Mouse (Mus musculus) bone marrow macrophage, adult 2 months (primary cell): ENCODE data around the gene Stk32b. TPM values are rescaled to one million over a fixed set of nuclear protein-coding genes. Genes with fewer than 3 reads are reported as not detected.

Experiments
- H3K27ac ChIP-seq: 2 replicates; pipeline ENCODE4 v1.5.1; 2012; ENCODE audit warnings: low read depth, low read length; ENCODE audit not compliant: insufficient read depth
- H3K4me1 ChIP-seq: 2 replicates; pipeline ENCODE4 v1.6.1; 2012; ENCODE audit warnings: low read length; ENCODE audit not compliant: control insufficient read depth, insufficient read depth
- H3K4me3 ChIP-seq: 2 replicates; pipeline ENCODE4 v1.5.1; 2012; ENCODE audit warnings: mild to moderate bottlenecking, low read length, moderate library complexity; ENCODE audit not compliant: insufficient read depth
- CTCF ChIP-seq: IDR thresholded peaks from 2 replicates; pipeline ENCODE4 v1.5.1; 2012; ENCODE audit warnings: low read depth, mild to moderate bottlenecking, low read length, moderate library complexity
- POLR2A ChIP-seq: IDR thresholded peaks from 2 replicates; pipeline ENCODE4 v1.6.1; 2012; ENCODE audit warnings: mild to moderate bottlenecking, low read depth, low read length, borderline replicate concordance
- polyA plus RNA-seq: library from polyadenylated mRNA; stranded (reverse); fragments of >200 nt; gene quantifications from 2 replicates; pipeline ENCODE4 v1.2.4, GENCODE M21; 2012; ENCODE audit not compliant: missing spikeins, insufficient read depth, insufficient read length

Gene Stk32b
- polyA plus RNA-seq, 1 experiment = not detected

- Histone ChIP-seq H3K27ac (no peak overlapping the region), H3K4me3 (no peak overlapping the region), H3K4me1 (no peaks in the 10 kb centered on the region)
- TF ChIP-seq POLR2A = no peak
- TF ChIP-seq CTCF = no peak
Measured at GRCm38 (mm10) chr5:37611874-37612273, 105.1 kb downstream of the Stk32b start.

DNA sequence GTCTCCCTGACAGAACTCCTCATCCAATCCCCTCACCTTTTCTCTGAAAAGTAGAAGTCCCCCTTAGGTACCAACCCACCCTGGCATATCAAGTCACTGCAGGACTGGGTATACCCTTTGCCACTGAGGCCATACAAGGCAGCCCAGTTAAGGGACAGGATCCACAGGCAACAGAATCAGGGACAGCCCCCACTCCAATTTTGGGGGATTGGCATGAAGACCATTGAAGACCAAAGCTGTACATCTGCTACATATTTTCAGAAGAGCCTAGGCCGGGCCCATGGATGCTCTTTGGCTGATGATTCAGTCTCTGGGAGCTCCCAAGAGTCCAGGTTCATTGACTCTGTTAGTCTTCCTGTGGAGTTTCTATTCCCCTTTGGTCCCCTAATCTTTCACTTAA is 117.4 kb downstream of the Stk32b start:
- H3K27ac ChIP-seq = no peak overlapping the region
- no peaks in the 10 kb centered on the region for H3K4me1 ChIP-seq
- TF ChIP-seq CTCF = no peak
- no peak for TF ChIP-seq POLR2A
- no peak overlapping the region for H3K4me3 ChIP-seq

GRCm38 (mm10) chr5:37598271-37598670 is 118.7 kb downstream of the Stk32b start:
- no peak overlapping the region for H3K27ac ChIP-seq
- H3K4me3 ChIP-seq = no peak overlapping the region
- no peak for TF ChIP-seq CTCF
- no peak for TF ChIP-seq POLR2A

DNA sequence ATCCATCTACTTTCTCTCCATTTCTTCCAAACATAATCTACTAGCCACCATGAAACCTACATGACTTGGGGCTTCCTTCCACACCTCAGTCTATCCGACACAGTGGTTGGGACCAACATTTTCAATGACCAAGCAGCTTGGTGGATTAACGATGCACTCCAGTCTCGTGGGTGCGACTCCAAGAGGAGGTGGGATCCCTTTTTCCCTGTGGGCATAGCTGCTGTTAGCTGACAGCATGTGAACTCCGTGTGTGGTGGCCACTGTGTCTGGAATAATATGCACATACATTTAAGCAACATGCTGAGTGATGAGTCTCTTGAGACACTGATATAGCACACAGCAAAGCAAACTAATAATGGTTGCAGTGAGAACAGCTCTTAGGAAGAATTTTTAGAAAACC is 124.6 kb downstream of the Stk32b start:
- no peak for TF ChIP-seq POLR2A
- TF ChIP-seq CTCF = no peak
- Histone ChIP-seq H3K27ac (no peak overlapping the region), H3K4me3 (no peak overlapping the region), H3K4me1 (no peaks in the 10 kb centered on the region)

More at GRCm38 (mm10) chr5:37598271-37598670, 118.7 kb downstream of the Stk32b start:
- H3K4me1 ChIP-seq = no peaks in the 10 kb centered on the region

- no peak for TF ChIP-seq CTCF
- TF ChIP-seq POLR2A = no peak
- Histone ChIP-seq H3K4me1 (no peaks in the 10 kb centered on the region), H3K4me3 (no peak overlapping the region), H3K27ac (no peak overlapping the region)
Measured at GRCm38 (mm10) chr5:37587861-37588260, 129.1 kb downstream of the Stk32b start.

GRCm38 (mm10) chr5:37586071-37586470 is 130.9 kb downstream of the Stk32b start:
- TF ChIP-seq POLR2A (no peak), CTCF (no peak)
- Histone ChIP-seq H3K4me1 (no peaks in the 10 kb centered on the region), H3K27ac (no peak overlapping the region), H3K4me3 (no peak overlapping the region)

- no peak for TF ChIP-seq CTCF
- Histone ChIP-seq H3K27ac (no peak overlapping the region), H3K4me1 (no peaks in the 10 kb centered on the region), H3K4me3 (no peak overlapping the region)
Measured at GRCm38 (mm10) chr5:37575427-37575826, 141.5 kb downstream of the Stk32b start.

- no peak overlapping the region for H3K27ac ChIP-seq
- no peak overlapping the region for H3K4me3 ChIP-seq
- H3K4me1 ChIP-seq = no peaks in the 10 kb centered on the region
- no peak for TF ChIP-seq POLR2A
- TF ChIP-seq CTCF = no peak
Measured at GRCm38 (mm10) chr5:37557274-37557815, 159.6 kb downstream of the Stk32b start.

GRCm38 (mm10) chr5:37554231-37554630 is 162.7 kb downstream of the Stk32b start:
- no peak overlapping the region for H3K27ac ChIP-seq
- no peak overlapping the region for H3K4me3 ChIP-seq
- no peaks in the 10 kb centered on the region for H3K4me1 ChIP-seq
- no peak for TF ChIP-seq POLR2A
- TF ChIP-seq CTCF = no peak

- no peaks in the 10 kb centered on the region for H3K4me1 ChIP-seq
- TF ChIP-seq POLR2A (no peak), CTCF (no peak)
- no peak overlapping the region for H3K27ac ChIP-seq
- H3K4me3 ChIP-seq = no peak overlapping the region
Measured at GRCm38 (mm10) chr5:37551649-37552048, 165.3 kb downstream of the Stk32b start.

DNA sequence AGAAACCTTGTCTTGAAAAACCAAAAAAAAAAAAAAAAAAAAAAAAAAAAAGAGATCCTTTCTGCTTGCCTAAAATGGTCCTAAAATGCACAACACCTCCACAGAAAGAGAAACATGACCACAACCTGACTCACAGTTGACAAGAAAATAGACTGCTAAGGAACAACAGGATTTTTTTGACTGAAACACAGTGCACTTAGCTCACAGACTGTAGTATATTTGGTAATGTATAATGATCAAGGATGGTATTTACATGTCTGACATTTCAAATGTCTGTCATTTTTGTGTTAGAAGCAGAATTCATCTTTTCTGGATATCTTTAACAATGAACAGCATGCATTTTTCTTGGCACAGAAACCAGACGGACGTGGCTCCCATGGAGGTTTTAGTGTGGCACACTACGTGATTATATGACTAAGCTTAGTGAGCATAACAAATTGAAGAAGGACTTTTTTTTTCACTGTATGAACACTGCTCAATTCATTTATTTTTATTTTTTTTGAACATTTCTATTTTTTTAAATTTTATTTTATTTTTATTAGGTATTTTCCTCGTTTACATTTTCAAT is 181.2 kb downstream of the Stk32b start:
- Histone ChIP-seq H3K27ac (no peak overlapping the region), H3K4me1 (no peaks in the 10 kb centered on the region), H3K4me3 (no peak overlapping the region)
- TF ChIP-seq CTCF = no peak
